Mouse (Mus musculus): ENCODE results near the gene Scube2. TPM values are rescaled to one million over a fixed set of nuclear protein-coding genes. Genes with fewer than 3 reads are reported as not detected.

Scube2 gene
- polyA plus RNA-seq, 1 experiment, result not detected

DNA sequence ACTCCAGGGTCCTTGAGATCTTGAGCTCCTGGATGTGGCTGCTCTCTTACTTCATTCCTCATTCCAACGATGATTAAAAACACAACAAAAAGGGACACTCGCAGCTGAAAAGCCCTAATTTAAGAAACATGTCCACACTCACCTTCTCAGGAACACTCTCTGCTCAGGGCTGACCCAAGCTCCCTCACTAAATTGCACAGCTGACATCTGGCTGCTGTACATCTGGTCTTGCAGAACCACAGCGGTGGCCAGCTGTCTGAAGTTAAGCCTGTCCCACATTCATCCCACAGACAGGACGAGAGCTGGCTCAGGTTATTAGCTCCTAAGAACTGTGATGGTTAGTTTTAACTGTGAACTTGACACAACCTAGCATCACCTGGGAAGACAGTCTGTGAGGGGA lies 26.3 kb upstream of the Scube2 start:
- Histone ChIP-seq H3K79me2 (ENCODE audit: control insufficient read depth, insufficient read depth) (no peaks in the 10 kb centered on the region), H3K27me3 (ENCODE audit: control insufficient read depth, insufficient read depth, insufficient read length) (no peaks in the 10 kb centered on the region), H3K4me2 (ENCODE audit: low read depth) (no peak overlapping the region), H3ac (ENCODE audit: control insufficient read depth, insufficient read length) (no peak overlapping the region), H3K36me3 (ENCODE audit: control insufficient read depth, insufficient read depth) (peaks cover 17% of the 10 kb centered on the region), H3K4me3 (no peak overlapping the region)
- TF ChIP-seq CEBPB (IDR thresholded peaks at IDR 0.05; ENCODE audit: insufficient read depth, poor library complexity, severe bottlenecking) (no peak), TCF12 (IDR thresholded peaks at IDR 0.05; ENCODE audit: insufficient read depth, poor library complexity, severe bottlenecking) (no peak), POLR2AphosphoS2 (IDR thresholded peaks at IDR 0.05; ENCODE audit: insufficient read length, low read depth) (no peak), MYOG (IDR thresholded peaks at IDR 0.05; ENCODE audit: control insufficient read depth in 1 of 3, insufficient read depth in 1 of 3, insufficient read length in 2 of 3, low read depth in 2 of 3) (no peak), MYOD1 (IDR thresholded peaks at IDR 0.05; ENCODE audit: control insufficient read depth in 1 of 3, insufficient read length in 2 of 3, low read depth in 2 of 3) (no peak), MAX (IDR thresholded peaks at IDR 0.05; ENCODE audit: low read depth) (no peak), REST (IDR thresholded peaks at IDR 0.05; ENCODE audit: insufficient read depth, insufficient read length) (no peak), TCF3 (IDR thresholded peaks at IDR 0.05; ENCODE audit: insufficient read length, low read depth) (no peak)

DNA sequence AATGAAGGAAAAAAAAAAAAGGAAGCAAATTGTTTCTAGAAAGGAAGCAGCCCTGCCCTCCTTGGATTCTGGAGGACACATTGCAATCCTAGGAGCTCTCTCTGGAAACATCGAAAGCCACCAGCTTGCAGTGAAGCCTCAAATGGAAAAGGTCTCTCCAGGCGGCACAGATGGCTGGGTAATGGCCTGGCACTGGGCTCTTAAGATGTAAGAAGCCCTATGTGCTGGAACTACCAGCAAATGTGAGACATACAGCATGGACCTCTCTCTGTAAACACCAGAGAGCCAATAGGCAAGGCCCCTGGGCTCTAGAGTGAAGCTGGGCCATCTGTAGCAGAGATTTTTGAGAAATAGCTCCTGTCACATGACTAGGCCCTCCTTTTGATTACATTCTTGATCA lies 24.8 kb upstream of the Scube2 start:
- H3K27me3 ChIP-seq (ENCODE audit: control insufficient read depth, insufficient read depth, insufficient read length), result no peaks in the 10 kb centered on the region
- no peaks in the 10 kb centered on the region for H3K79me2 ChIP-seq (ENCODE audit: control insufficient read depth, insufficient read depth)
- TF ChIP-seq MYOG (IDR thresholded peaks at IDR 0.05; ENCODE audit: control insufficient read depth in 1 of 3, insufficient read depth in 1 of 3, insufficient read length in 2 of 3, low read depth in 2 of 3) (no peak), POLR2A (IDR thresholded peaks at IDR 0.05; ENCODE audit: insufficient read length, low read depth) (no peak), SRF (IDR thresholded peaks at IDR 0.05; ENCODE audit: control insufficient read depth, insufficient read length, low read depth) (no peak), USF1 (IDR thresholded peaks at IDR 0.05; ENCODE audit: low read depth) (no peak), CEBPB (IDR thresholded peaks at IDR 0.05; ENCODE audit: insufficient read depth, poor library complexity, severe bottlenecking) (no peak), TCF12 (IDR thresholded peaks at IDR 0.05; ENCODE audit: insufficient read depth, poor library complexity, severe bottlenecking) (no peak), REST (IDR thresholded peaks at IDR 0.05; ENCODE audit: insufficient read depth, insufficient read length) (no peak), E2F4 (IDR thresholded peaks at IDR 0.05; ENCODE audit: insufficient read depth) (no peak), TCF3 (IDR thresholded peaks at IDR 0.05; ENCODE audit: insufficient read length, low read depth) (no peak), POLR2AphosphoS2 (IDR thresholded peaks at IDR 0.05; ENCODE audit: insufficient read length, low read depth) (no peak), MAX (IDR thresholded peaks at IDR 0.05; ENCODE audit: low read depth) (no peak), MYOD1 (IDR thresholded peaks at IDR 0.05; ENCODE audit: control insufficient read depth in 1 of 3, insufficient read length in 2 of 3, low read depth in 2 of 3) (no peak)
- H3K36me3 ChIP-seq (ENCODE audit: control insufficient read depth, insufficient read depth), result peaks cover 11% of the 10 kb centered on the region
- H3ac ChIP-seq (ENCODE audit: control insufficient read depth, insufficient read length), result no peak overlapping the region
- H3K4me2 ChIP-seq (ENCODE audit: low read depth), result no peak overlapping the region
- no peak overlapping the region for H3K4me3 ChIP-seq

DNA sequence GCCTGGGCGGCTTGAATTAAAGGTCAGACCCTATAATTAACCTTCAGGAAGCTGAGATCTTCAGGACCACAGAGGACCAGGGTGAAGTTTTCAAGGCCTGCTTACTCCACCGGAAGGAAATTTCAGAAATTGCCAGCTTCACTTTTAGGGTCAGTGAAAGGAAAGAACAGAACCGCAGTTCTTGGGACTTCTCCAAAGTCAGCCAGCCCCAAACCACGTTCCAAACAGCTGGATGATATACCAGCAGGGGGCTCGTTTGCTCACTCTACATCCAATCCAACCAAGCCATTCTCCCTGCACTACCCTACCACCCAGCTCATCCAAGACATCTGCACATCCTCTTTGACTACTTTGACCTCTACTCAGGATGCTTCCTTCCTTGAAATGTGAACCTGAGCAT lies 23.8 kb upstream of the Scube2 start:
- no peak overlapping the region for H3ac ChIP-seq (ENCODE audit: control insufficient read depth, insufficient read length)
- no peaks in the 10 kb centered on the region for H3K27me3 ChIP-seq (ENCODE audit: control insufficient read depth, insufficient read depth, insufficient read length)
- no peak overlapping the region for H3K4me2 ChIP-seq (ENCODE audit: low read depth)
- no peak overlapping the region for H3K4me3 ChIP-seq
- peaks cover 11% of the 10 kb centered on the region for H3K36me3 ChIP-seq (ENCODE audit: control insufficient read depth, insufficient read depth)
- H3K79me2 ChIP-seq (ENCODE audit: control insufficient read depth, insufficient read depth), result no peaks in the 10 kb centered on the region
- TF ChIP-seq TCF3 (IDR thresholded peaks at IDR 0.05; ENCODE audit: insufficient read length, low read depth) (no peak), E2F4 (IDR thresholded peaks at IDR 0.05; ENCODE audit: insufficient read depth) (no peak), TCF12 (IDR thresholded peaks at IDR 0.05; ENCODE audit: insufficient read depth, poor library complexity, severe bottlenecking) (no peak), MYOD1 (IDR thresholded peaks at IDR 0.05; ENCODE audit: control insufficient read depth in 1 of 3, insufficient read length in 2 of 3, low read depth in 2 of 3) (no peak), POLR2A (IDR thresholded peaks at IDR 0.05; ENCODE audit: insufficient read length, low read depth) (no peak), MAX (IDR thresholded peaks at IDR 0.05; ENCODE audit: low read depth) (no peak), USF1 (IDR thresholded peaks at IDR 0.05; ENCODE audit: low read depth) (no peak), REST (IDR thresholded peaks at IDR 0.05; ENCODE audit: insufficient read depth, insufficient read length) (no peak), SRF (IDR thresholded peaks at IDR 0.05; ENCODE audit: control insufficient read depth, insufficient read length, low read depth) (no peak), CEBPB (IDR thresholded peaks at IDR 0.05; ENCODE audit: insufficient read depth, poor library complexity, severe bottlenecking) (no peak), POLR2AphosphoS2 (IDR thresholded peaks at IDR 0.05; ENCODE audit: insufficient read length, low read depth) (no peak), MYOG (IDR thresholded peaks at IDR 0.05; ENCODE audit: control insufficient read depth in 1 of 3, insufficient read depth in 1 of 3, insufficient read length in 2 of 3, low read depth in 2 of 3) (no peak)

DNA sequence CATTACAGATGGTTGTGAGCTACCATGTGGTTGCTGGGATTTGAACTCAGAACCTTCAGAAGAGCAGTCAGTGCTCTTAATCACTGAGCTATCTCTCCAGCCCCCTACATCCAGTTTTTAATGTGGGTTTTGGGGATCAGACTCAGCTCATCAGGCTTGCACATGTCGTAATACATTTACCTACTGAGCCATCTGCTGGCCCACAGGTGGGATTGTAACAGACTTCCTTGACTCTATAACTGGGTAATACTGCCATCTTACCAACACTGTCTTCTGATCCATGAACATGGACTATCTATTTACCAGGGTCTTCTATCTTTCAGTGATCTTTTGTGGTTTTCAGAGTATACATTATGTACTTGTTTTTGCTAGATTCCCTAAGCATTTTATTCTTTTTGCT lies 20.8 kb upstream of the Scube2 start:
- Histone ChIP-seq H3K4me3 (no peak overlapping the region), H3K27me3 (ENCODE audit: control insufficient read depth, insufficient read depth, insufficient read length) (no peaks in the 10 kb centered on the region), H3K79me2 (ENCODE audit: control insufficient read depth, insufficient read depth) (no peaks in the 10 kb centered on the region), H3K36me3 (ENCODE audit: control insufficient read depth, insufficient read depth) (peaks cover 4% of the 10 kb centered on the region), H3K4me2 (ENCODE audit: low read depth) (no peak overlapping the region), H3ac (ENCODE audit: control insufficient read depth, insufficient read length) (no peak overlapping the region)
- TF ChIP-seq SRF (IDR thresholded peaks at IDR 0.05; ENCODE audit: control insufficient read depth, insufficient read length, low read depth) (no peak), MAX (IDR thresholded peaks at IDR 0.05; ENCODE audit: low read depth) (no peak), TCF12 (IDR thresholded peaks at IDR 0.05; ENCODE audit: insufficient read depth, poor library complexity, severe bottlenecking) (no peak), CEBPB (IDR thresholded peaks at IDR 0.05; ENCODE audit: insufficient read depth, poor library complexity, severe bottlenecking) (no peak), MYOD1 (IDR thresholded peaks at IDR 0.05; ENCODE audit: control insufficient read depth in 1 of 3, insufficient read length in 2 of 3, low read depth in 2 of 3) (no peak), POLR2AphosphoS2 (IDR thresholded peaks at IDR 0.05; ENCODE audit: insufficient read length, low read depth) (no peak), USF1 (IDR thresholded peaks at IDR 0.05; ENCODE audit: low read depth) (no peak), E2F4 (IDR thresholded peaks at IDR 0.05; ENCODE audit: insufficient read depth) (no peak), REST (IDR thresholded peaks at IDR 0.05; ENCODE audit: insufficient read depth, insufficient read length) (no peak), POLR2A (IDR thresholded peaks at IDR 0.05; ENCODE audit: insufficient read length, low read depth) (no peak), TCF3 (IDR thresholded peaks at IDR 0.05; ENCODE audit: insufficient read length, low read depth) (no peak), MYOG (IDR thresholded peaks at IDR 0.05; ENCODE audit: control insufficient read depth in 1 of 3, insufficient read depth in 1 of 3, insufficient read length in 2 of 3, low read depth in 2 of 3) (no peak)
